Mouse (Mus musculus) liver, postnatal 0 days (tissue): ENCODE data around the gene Nxpe4. TPM values are rescaled to one million over a fixed set of nuclear protein-coding genes. Genes with fewer than 3 reads are reported as not detected.

Source experiments
- ATAC-seq: fragments of 200-750 bp; cut with Nextera tagmentation; 2 replicates; pipeline ENCODE4 v1.8.0; 2017; ENCODE audit warnings: mild to moderate bottlenecking, moderate library complexity
- DNase-seq: peaks from one replicate; pipeline ENCODE4 v3.0.0-alpha.2; 2016
- H3K27ac ChIP-seq: fragments of 300-500 bp; sonication (generic); 2 replicates; pipeline ENCODE4 v1.5.1; 2014; ENCODE audit warnings: antibody characterized with exemption, moderate library complexity, mild to moderate bottlenecking, low read depth
- H3K27me3 ChIP-seq: fragments of 300-500 bp; sonication (generic); 2 replicates; pipeline ENCODE4 v1.6.1; 2014; ENCODE audit warnings: low read length, control low read depth, mixed read lengths; ENCODE audit not compliant: insufficient read depth
- H3K36me3 ChIP-seq: fragments of 300-500 bp; sonication (generic); replicated peaks from 2 replicates; pipeline ENCODE4 v1.6.1; 2014; ENCODE audit warnings: mild to moderate bottlenecking, control low read depth, low read length, moderate library complexity, mixed read lengths; ENCODE audit not compliant: insufficient read depth
- H3K4me1 ChIP-seq: fragments of 300-500 bp; sonication (generic); 2 replicates; pipeline ENCODE4 v1.6.1; 2014; ENCODE audit warnings: antibody characterized with exemption, mild to moderate bottlenecking, control low read depth; ENCODE audit not compliant: insufficient read depth
- H3K4me2 ChIP-seq: fragments of 300-500 bp; sonication (generic); 2 replicates; pipeline ENCODE4 v1.6.1; 2014; ENCODE audit warnings: low read depth, mild to moderate bottlenecking, low read length, moderate library complexity, mixed read lengths
- H3K4me3 ChIP-seq: fragments of 300-500 bp; sonication (generic); 2 replicates; pipeline ENCODE4 v1.5.1; 2014; ENCODE audit warnings: low read depth, low read length
- H3K9ac ChIP-seq: fragments of 300-500 bp; sonication (generic); replicated peaks from 2 replicates; pipeline ENCODE4 v1.6.1; 2014; ENCODE audit warnings: mild to moderate bottlenecking, moderate library complexity
- H3K9me3 ChIP-seq: fragments of 300-500 bp; sonication (generic); 2 replicates; pipeline ENCODE4 v1.6.1; 2016; ENCODE audit warnings: mild to moderate bottlenecking, control low read depth, low read length, mixed read lengths
- CTCF ChIP-seq: sonication (generic); IDR thresholded peaks from 2 replicates; pipeline ENCODE4 v1.5.1; 2016; ENCODE audit warnings: antibody characterized with exemption, low read depth
- EP300 ChIP-seq: IDR thresholded peaks from 2 replicates; pipeline ENCODE4 v1.6.1; 2016; ENCODE audit warnings: antibody characterized with exemption, low read depth, mild to moderate bottlenecking
- WGBS: fragments of 180-500 bp; shearing (Covaris S2); extraction: QIAGEN DNeasy Blood & Tissue Kit; methylation state at CpG from one replicate; pipeline ENCODE4 v1.1.7; 2014; ENCODE audit not compliant: insufficient replicate concordance; 5-methylcytosine and 5-hydroxymethylcytosine counted together
- polyA plus RNA-seq: library from polyadenylated mRNA; unstranded; fragments of >200 nt; fragmentation: Nextera tagmentation; extraction: Ambion mirVana; gene quantifications from 2 replicates; pipeline ENCODE4 v1.2.1, GENCODE M21; 2015

Gene Nxpe4
- polyA plus RNA-seq, 1 experiment from 2014 or later: 3.3 TPM

DNA sequence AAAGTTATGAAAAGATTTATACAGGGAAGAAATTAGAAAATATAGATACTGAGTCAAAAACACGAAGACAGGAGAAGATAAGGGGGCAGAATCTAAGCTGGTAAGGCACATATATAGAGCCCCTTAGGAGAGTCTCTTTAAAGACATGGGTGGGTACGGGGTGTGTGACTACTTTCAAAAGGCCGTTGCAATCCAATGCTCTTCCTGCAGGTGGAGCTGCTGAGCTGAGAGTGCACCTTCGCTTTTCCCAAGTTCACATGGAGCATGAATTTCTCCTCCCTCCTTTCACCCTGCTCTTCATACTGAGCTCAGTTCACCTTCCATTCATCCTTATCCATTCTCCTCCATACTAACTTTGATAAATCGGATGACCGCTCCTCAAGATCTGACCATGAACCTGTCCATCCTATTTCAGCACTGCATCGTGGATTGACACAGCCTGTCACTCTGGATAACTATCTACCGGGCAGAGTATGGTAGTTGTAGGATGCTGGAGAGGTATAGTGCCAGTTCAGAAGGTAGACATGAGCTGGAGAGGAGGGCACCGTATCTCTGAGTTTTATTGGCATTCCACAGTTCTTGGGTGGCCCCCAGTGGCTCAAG, 76.4 kb downstream of the Nxpe4 start:
- no peak overlapping the region for H3K4me2 ChIP-seq
- no peak overlapping the region for H3K27ac ChIP-seq
- H3K36me3 ChIP-seq: no peaks in the 10 kb centered on the region
- no peaks in the 10 kb centered on the region for H3K4me1 ChIP-seq
- DNase-seq: peak; percentile 58
- no peak for ATAC-seq
- no peaks in the 10 kb centered on the region for H3K9me3 ChIP-seq
- 64% methylated on average over 9 of the region's 9 CpGs for WGBS
- H3K9ac ChIP-seq: no peak overlapping the region
- H3K4me3 ChIP-seq: no peak overlapping the region
- TF ChIP-seq EP300 (no peak), CTCF (peak; percentile 75)
- no peaks in the 10 kb centered on the region for H3K27me3 ChIP-seq

DNA sequence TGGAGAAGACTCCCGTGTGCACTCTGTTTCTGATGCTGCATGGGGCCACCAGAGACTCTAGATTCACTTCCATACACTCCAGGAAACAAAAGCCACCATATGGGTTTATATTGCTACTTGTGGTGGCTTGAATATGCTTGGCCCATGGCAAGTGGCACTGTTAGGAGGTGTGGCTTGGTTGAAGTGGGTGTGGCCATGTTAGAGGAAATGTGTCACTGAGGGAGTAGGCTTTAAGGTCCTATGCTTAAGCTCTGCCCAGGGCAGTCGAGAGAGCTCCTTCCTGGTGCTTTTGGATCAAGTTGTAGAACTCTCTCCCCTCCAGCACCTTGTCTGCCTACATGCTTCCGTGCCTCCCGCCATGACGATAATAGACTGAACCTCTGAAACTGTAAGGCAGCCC, 77.6 kb downstream of the Nxpe4 start:
- no peak overlapping the region for H3K27ac ChIP-seq
- WGBS: 77% methylated on average over 5 of the region's 5 CpGs
- no peak for DNase-seq

DNA sequence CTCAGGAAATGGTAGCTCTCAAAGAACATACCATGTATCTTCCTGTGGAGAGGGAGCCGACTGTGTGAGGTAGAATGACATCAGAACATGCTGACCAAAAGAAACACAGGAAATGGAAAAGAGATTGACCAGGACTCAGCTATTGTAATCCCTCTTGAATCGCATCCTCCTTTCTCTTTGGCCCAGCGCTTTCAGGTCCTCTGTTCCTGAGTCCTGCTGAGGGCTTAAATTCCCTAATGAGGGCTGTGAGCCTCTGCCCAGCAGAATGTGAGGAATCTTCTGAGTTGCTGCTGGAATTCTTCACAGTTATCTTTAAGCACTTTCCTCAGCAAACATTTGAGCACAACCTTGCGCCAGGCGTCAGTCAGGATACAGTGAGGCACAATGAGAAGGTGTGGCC, 78.6 kb downstream of the Nxpe4 start:
- no peak for DNase-seq
- Histone ChIP-seq H3K27ac (no peak overlapping the region), H3K27me3 (no peaks in the 10 kb centered on the region), H3K9me3 (no peaks in the 10 kb centered on the region), H3K9ac (no peak overlapping the region), H3K4me2 (no peak overlapping the region), H3K36me3 (no peaks in the 10 kb centered on the region), H3K4me1 (no peaks in the 10 kb centered on the region), H3K4me3 (no peak overlapping the region)
- TF ChIP-seq CTCF: no peak
- TF ChIP-seq EP300: no peak
- 35% methylated on average over 5 of the region's 5 CpGs for WGBS
- ATAC-seq: no peak

More for the DNA sequence above, 77.6 kb downstream of the Nxpe4 start:
- Histone ChIP-seq H3K27me3 (no peaks in the 10 kb centered on the region), H3K4me1 (no peaks in the 10 kb centered on the region), H3K9me3 (no peaks in the 10 kb centered on the region), H3K4me3 (no peak overlapping the region), H3K9ac (no peak overlapping the region), H3K36me3 (no peaks in the 10 kb centered on the region), H3K4me2 (no peak overlapping the region)
- TF ChIP-seq CTCF: no peak
- no peak for TF ChIP-seq EP300
- no peak for ATAC-seq

DNA sequence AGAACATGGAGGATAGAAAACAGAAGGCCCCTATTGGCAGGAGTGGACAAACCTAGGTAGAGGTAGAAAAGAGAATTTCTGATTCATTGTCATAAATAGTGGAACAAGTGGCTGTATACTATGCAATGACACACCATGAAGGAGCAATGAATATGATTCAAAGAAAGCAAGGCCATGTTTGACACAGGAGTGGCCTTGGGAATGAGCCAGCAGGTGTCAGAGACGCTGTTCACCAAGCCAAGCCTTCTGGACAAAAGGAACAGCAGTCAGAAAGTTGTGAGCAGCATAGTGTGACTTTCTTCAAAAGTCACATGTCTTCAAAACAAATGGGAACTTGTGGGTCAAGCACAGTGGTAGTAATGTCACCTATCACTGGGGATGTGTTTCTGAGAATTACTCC, 80.0 kb downstream of the Nxpe4 start:
- Histone ChIP-seq H3K9me3 (no peaks in the 10 kb centered on the region), H3K4me3 (no peak overlapping the region), H3K27me3 (no peaks in the 10 kb centered on the region), H3K4me1 (no peaks in the 10 kb centered on the region), H3K9ac (no peak overlapping the region), H3K27ac (no peak overlapping the region), H3K4me2 (no peak overlapping the region), H3K36me3 (no peaks in the 10 kb centered on the region)
- WGBS: 64% methylated on average over 1 of the region's 1 CpGs
- DNase-seq (no peak), ATAC-seq (no peak)
- TF ChIP-seq EP300: no peak
- TF ChIP-seq CTCF: no peak

DNA sequence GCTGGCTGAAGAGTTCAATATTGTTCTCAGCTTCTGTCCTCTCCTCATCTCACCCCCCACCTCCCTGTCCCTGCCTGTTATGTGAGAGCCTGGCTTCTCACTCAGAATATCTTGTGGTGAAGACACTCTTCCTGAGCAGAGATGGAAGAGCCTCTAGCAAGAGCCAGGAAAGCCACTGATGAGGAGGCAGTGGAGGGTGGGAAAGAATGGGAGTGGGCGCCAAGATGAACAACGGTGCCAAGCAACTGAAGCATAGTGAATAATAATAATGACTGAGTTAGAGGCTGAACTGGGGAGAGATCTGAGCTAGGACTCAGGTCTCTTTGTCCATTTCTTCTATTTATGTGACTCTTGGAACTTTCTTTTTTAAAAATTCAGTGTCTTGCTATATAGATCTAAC, 80.9 kb downstream of the Nxpe4 start:
- DNase-seq (no peak), ATAC-seq (no peak)
- H3K9ac ChIP-seq: no peak overlapping the region
- H3K27me3 ChIP-seq: no peaks in the 10 kb centered on the region
- no peaks in the 10 kb centered on the region for H3K36me3 ChIP-seq
- no peak overlapping the region for H3K4me3 ChIP-seq
- no peak overlapping the region for H3K27ac ChIP-seq
- H3K9me3 ChIP-seq: no peaks in the 10 kb centered on the region
- H3K4me1 ChIP-seq: no peaks in the 10 kb centered on the region
- no peak overlapping the region for H3K4me2 ChIP-seq
- 95% methylated on average over 2 of the region's 2 CpGs for WGBS
- TF ChIP-seq EP300 (no peak), CTCF (no peak)

DNA sequence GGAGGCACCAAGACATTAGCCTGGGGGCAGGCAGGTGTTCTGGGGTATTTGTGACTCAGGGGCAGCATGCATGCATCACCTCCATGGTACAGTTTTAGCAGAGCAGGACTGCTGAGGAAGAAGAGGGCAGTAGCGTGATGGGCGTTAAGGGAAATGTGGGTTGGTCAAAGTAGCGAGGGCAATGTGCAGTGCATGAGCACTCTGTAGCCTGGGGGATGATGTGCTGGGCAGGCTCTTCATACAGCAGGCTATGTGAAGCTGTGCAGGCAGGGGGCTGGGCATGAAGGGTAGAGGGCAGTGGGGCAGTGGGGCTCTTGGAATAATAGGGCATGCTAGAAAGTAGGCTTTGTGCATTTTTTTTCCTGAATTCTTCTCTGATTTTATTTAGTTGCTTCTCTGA, 82.4 kb downstream of the Nxpe4 start:
- 73% methylated on average over 3 of the region's 3 CpGs for WGBS
- H3K4me3 ChIP-seq: no peak overlapping the region

DNA sequence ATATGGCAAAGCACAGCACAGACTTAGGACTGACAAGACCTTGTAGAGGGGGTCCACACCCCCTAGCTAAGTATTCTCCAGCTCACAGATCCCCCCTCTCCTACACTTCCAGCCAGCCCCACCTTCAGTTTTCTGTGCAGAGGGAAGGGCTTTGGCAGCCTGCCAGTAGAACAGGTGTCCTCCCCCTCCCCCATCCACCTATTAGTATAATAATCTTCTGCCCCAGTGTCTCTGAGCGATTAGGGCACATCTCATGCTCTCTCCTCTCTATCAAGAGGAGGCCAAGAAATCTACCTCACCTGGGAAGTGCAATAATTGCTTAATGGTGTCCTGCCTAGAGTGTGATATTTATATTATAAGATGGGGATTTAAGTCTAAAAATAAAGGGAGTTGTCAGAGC, 83.7 kb downstream of the Nxpe4 start:
- Histone ChIP-seq H3K4me1 (no peaks in the 10 kb centered on the region), H3K27me3 (no peaks in the 10 kb centered on the region), H3K4me2 (no peak overlapping the region), H3K4me3 (no peak overlapping the region), H3K27ac (no peak overlapping the region), H3K9ac (no peak overlapping the region), H3K9me3 (no peaks in the 10 kb centered on the region), H3K36me3 (no peaks in the 10 kb centered on the region)
- DNase-seq (no peak), ATAC-seq (no peak)
- TF ChIP-seq EP300: no peak
- no peak for TF ChIP-seq CTCF
- 47% methylated on average over 1 of the region's 1 CpGs for WGBS

More for the DNA sequence above, 82.4 kb downstream of the Nxpe4 start:
- no peak overlapping the region for H3K9ac ChIP-seq
- H3K9me3 ChIP-seq: no peaks in the 10 kb centered on the region
- DNase-seq: no peak
- TF ChIP-seq CTCF (no peak), EP300 (no peak)
- H3K4me2 ChIP-seq: no peak overlapping the region
- H3K27ac ChIP-seq: no peak overlapping the region
- no peak for ATAC-seq
- no peaks in the 10 kb centered on the region for H3K4me1 ChIP-seq
- no peaks in the 10 kb centered on the region for H3K27me3 ChIP-seq
- no peaks in the 10 kb centered on the region for H3K36me3 ChIP-seq
